Mouse (Mus musculus) heart, embryonic 12.5 days (tissue): ENCODE results near the gene Mettl22. TPM values are rescaled to one million over a fixed set of nuclear protein-coding genes. Genes with fewer than 3 reads are reported as not detected.

Source experiments
- ATAC-seq: fragments of 200-750 bp; cut with Nextera tagmentation; 2 replicates; pipeline ENCODE4 v1.8.0; 2017; ENCODE audit warnings: moderate TSS enrichment, moderate library complexity; ENCODE audit not compliant: insufficient number of reproducible peaks, low FRiP score
- H3K27ac ChIP-seq: fragments of 300-500 bp; sonication (generic); 2 replicates; pipeline ENCODE4 v1.5.1; 2016; ENCODE audit warnings: mild to moderate bottlenecking, moderate library complexity; ENCODE audit not compliant: poor library complexity, severe bottlenecking
- H3K27me3 ChIP-seq: fragments of 300-500 bp; sonication (generic); replicated peaks from 2 replicates; pipeline ENCODE4 v1.6.1; 2016; ENCODE audit warnings: mild to moderate bottlenecking, moderate library complexity
- H3K36me3 ChIP-seq: fragments of 300-500 bp; sonication (generic); 2 replicates; pipeline ENCODE4 v1.6.1; 2016; ENCODE audit warnings: mild to moderate bottlenecking, moderate library complexity
- H3K4me1 ChIP-seq: fragments of 300-500 bp; sonication (generic); replicated peaks from 2 replicates; pipeline ENCODE4 v1.6.1; 2016; ENCODE audit warnings: mild to moderate bottlenecking
- H3K4me2 ChIP-seq: fragments of 300-500 bp; sonication (generic); 2 replicates; pipeline ENCODE4 v1.6.1; 2016; ENCODE audit warnings: mild to moderate bottlenecking, moderate library complexity
- H3K4me3 ChIP-seq: fragments of 300-500 bp; sonication (generic); 2 replicates; pipeline ENCODE4 v1.5.1; 2016; ENCODE audit warnings: mild to moderate bottlenecking
- H3K9ac ChIP-seq: fragments of 300-500 bp; sonication (generic); 2 replicates; pipeline ENCODE4 v1.6.1; 2016; ENCODE audit warnings: mild to moderate bottlenecking, moderate library complexity
- H3K9me3 ChIP-seq: fragments of 300-500 bp; sonication (generic); replicated peaks from 2 replicates; pipeline ENCODE4 v1.6.1; 2016; ENCODE audit warnings: mild to moderate bottlenecking, moderate library complexity
- WGBS: fragments of 180-500 bp; shearing (Covaris S2); methylation state at CpG from one replicate; pipeline ENCODE4 v1.1.7; 2016; 5-methylcytosine and 5-hydroxymethylcytosine counted together
- polyA plus RNA-seq: library from polyadenylated mRNA; unstranded; fragments of >200 nt; fragmentation: Nextera tagmentation; extraction: Ambion mirVana; gene quantifications from 2 replicates; pipeline ENCODE4 v1.2.1, GENCODE M21; 2016

Mettl22 gene
- polyA plus RNA-seq, 1 experiment from 2014 or later = 35.2 TPM

- ATAC-seq = no peak
- no peaks in the 10 kb centered on the region for H3K9me3 ChIP-seq
- no peak overlapping the region for H3K4me2 ChIP-seq
- H3K27ac ChIP-seq = no peak overlapping the region
- no peaks in the 10 kb centered on the region for H3K27me3 ChIP-seq
- WGBS = 58% methylated on average over 5 of the region's 5 CpGs
- peaks cover 14% of the 10 kb centered on the region for H3K4me1 ChIP-seq
- H3K4me3 ChIP-seq = no peak overlapping the region
- no peak overlapping the region for H3K9ac ChIP-seq
- H3K36me3 ChIP-seq = no peaks in the 10 kb centered on the region
Observed at GRCm38 (mm10) chr16:8509894-8510293, 39.3 kb downstream of the Mettl22 start.

- Histone ChIP-seq H3K4me2 (peak overlapping the region; percentile 81), H3K27ac (no peak overlapping the region), H3K36me3 (peaks cover 9% of the 10 kb centered on the region; the same call in 1 of the 2 replicates), H3K4me3 (peak overlapping the region; percentile 58), H3K4me1 (peaks cover 22% of the 10 kb centered on the region), H3K9me3 (no peaks in the 10 kb centered on the region), H3K27me3 (no peaks in the 10 kb centered on the region), H3K9ac (no peak overlapping the region)
- 0 out of 2 replicates have a peak, but pooled peaks have one; percentile 0 for ATAC-seq
- 2% methylated on average over 5 of the region's 5 CpGs for WGBS
Observed at GRCm38 (mm10) chr16:8512830-8513229, 42.2 kb downstream of the Mettl22 start.

- H3K36me3 ChIP-seq = peaks cover 9% of the 10 kb centered on the region; the same call in 1 of the 2 replicates
- H3K4me3 ChIP-seq = peak within 1 kb of the TSS; percentile 58
- no peaks in the 10 kb centered on the region for H3K9me3 ChIP-seq
- H3K27ac ChIP-seq = peak within 1 kb of the TSS; percentile 40; the same call in 1 of the 2 replicates
- peak within 1 kb of the TSS; percentile 66 for H3K9ac ChIP-seq
- ATAC-seq = peak; percentile 96
- no peaks in the 10 kb centered on the region for H3K27me3 ChIP-seq
- H3K4me1 ChIP-seq = peaks cover 26% of the 10 kb centered on the region
- peak within 1 kb of the TSS; percentile 81 for H3K4me2 ChIP-seq
- 1% methylated on average over 46 of the region's 46 CpGs for WGBS
Observed at GRCm38 (mm10) chr16:8513236-8513906, 42.8 kb downstream of the Mettl22 start, which contains the start of gene Abat. Gene Abat, plus strand, starts transcription at chr16:8513429.

- Histone ChIP-seq H3K4me1 (peaks cover 33% of the 10 kb centered on the region), H3K4me3 (peak overlapping the region; percentile 58), H3K9ac (no peak overlapping the region), H3K27me3 (no peaks in the 10 kb centered on the region), H3K36me3 (peaks cover 9% of the 10 kb centered on the region; the same call in 1 of the 2 replicates), H3K4me2 (peak overlapping the region; percentile 81), H3K27ac (peak overlapping the region; percentile 40; the same call in 1 of the 2 replicates), H3K9me3 (no peaks in the 10 kb centered on the region)
- ATAC-seq = peak; percentile 65
- 10% methylated on average over 4 of the region's 4 CpGs for WGBS
Observed at GRCm38 (mm10) chr16:8514180-8514579, 43.6 kb downstream of the Mettl22 start.

- Histone ChIP-seq H3K36me3 (peaks cover 9% of the 10 kb centered on the region; the same call in 1 of the 2 replicates), H3K4me1 (peaks cover 49% of the 10 kb centered on the region), H3K4me3 (no peak overlapping the region), H3K27me3 (no peaks in the 10 kb centered on the region), H3K9ac (no peak overlapping the region), H3K9me3 (no peaks in the 10 kb centered on the region), H3K4me2 (no peak overlapping the region), H3K27ac (no peak overlapping the region)
- no peak for ATAC-seq
- WGBS = 78% methylated on average over 5 of the region's 5 CpGs
Observed at GRCm38 (mm10) chr16:8520525-8520924, 49.9 kb downstream of the Mettl22 start.

- no peak overlapping the region for H3K4me2 ChIP-seq
- H3K4me3 ChIP-seq = no peak overlapping the region
- peaks cover 9% of the 10 kb centered on the region; the same call in 1 of the 2 replicates for H3K36me3 ChIP-seq
- no peaks in the 10 kb centered on the region for H3K9me3 ChIP-seq
- H3K9ac ChIP-seq = no peak overlapping the region
- peaks cover 55% of the 10 kb centered on the region for H3K4me1 ChIP-seq
- no peak for ATAC-seq
- no peak overlapping the region for H3K27ac ChIP-seq
- H3K27me3 ChIP-seq = no peaks in the 10 kb centered on the region
- 62% methylated on average over 4 of the region's 4 CpGs for WGBS
Observed at GRCm38 (mm10) chr16:8521322-8521721, 50.7 kb downstream of the Mettl22 start.

- Histone ChIP-seq H3K9me3 (no peaks in the 10 kb centered on the region), H3K4me3 (no peak overlapping the region), H3K4me2 (peak overlapping the region; percentile 53), H3K4me1 (peaks cover 51% of the 10 kb centered on the region), H3K27ac (peak overlapping the region; percentile 88), H3K36me3 (no peaks in the 10 kb centered on the region), H3K9ac (peak overlapping the region; percentile 47; the same call in 1 of the 2 replicates), H3K27me3 (no peaks in the 10 kb centered on the region)
- whole genome bisulfite sequencing = 16% methylated on average over 11 of the region's 11 CpGs
- peak; percentile 79 for ATAC-seq
Observed at GRCm38 (mm10) chr16:8523480-8524144, 53.0 kb downstream of the Mettl22 start.

GRCm38 (mm10) chr16:8524163-8524847 is 53.7 kb downstream of the Mettl22 start:
- Histone ChIP-seq H3K27ac (peak overlapping the region; percentile 88), H3K9me3 (no peaks in the 10 kb centered on the region), H3K4me2 (peak overlapping the region; percentile 53), H3K4me1 (peaks cover 47% of the 10 kb centered on the region), H3K36me3 (no peaks in the 10 kb centered on the region), H3K4me3 (no peak overlapping the region), H3K9ac (peak overlapping the region; percentile 47; the same call in 1 of the 2 replicates), H3K27me3 (no peaks in the 10 kb centered on the region)
- ATAC-seq = no peak
- WGBS = 68% methylated on average over 16 of the region's 16 CpGs

- no peak for ATAC-seq
- 62% methylated on average over 3 of the region's 3 CpGs for WGBS
- H3K4me2 ChIP-seq = no peak overlapping the region
- no peaks in the 10 kb centered on the region for H3K27me3 ChIP-seq
- H3K9ac ChIP-seq = no peak overlapping the region
- peaks cover 50% of the 10 kb centered on the region for H3K4me1 ChIP-seq
- H3K36me3 ChIP-seq = no peaks in the 10 kb centered on the region
- no peak overlapping the region for H3K27ac ChIP-seq
- no peak overlapping the region for H3K4me3 ChIP-seq
- no peaks in the 10 kb centered on the region for H3K9me3 ChIP-seq
Observed at GRCm38 (mm10) chr16:8525293-8525692, 54.7 kb downstream of the Mettl22 start.

GRCm38 (mm10) chr16:8525877-8526276 is 55.3 kb downstream of the Mettl22 start:
- Histone ChIP-seq H3K4me3 (no peak overlapping the region), H3K4me2 (no peak overlapping the region), H3K9me3 (no peaks in the 10 kb centered on the region), H3K4me1 (peaks cover 50% of the 10 kb centered on the region), H3K36me3 (no peaks in the 10 kb centered on the region), H3K9ac (no peak overlapping the region), H3K27me3 (no peaks in the 10 kb centered on the region), H3K27ac (no peak overlapping the region)
- 40% methylated on average over 7 of the region's 7 CpGs for WGBS
- no peak for ATAC-seq

GRCm38 (mm10) chr16:8529389-8529788 is 58.8 kb downstream of the Mettl22 start:
- Histone ChIP-seq H3K9ac (no peak overlapping the region), H3K4me2 (no peak overlapping the region), H3K9me3 (no peaks in the 10 kb centered on the region), H3K27ac (no peak overlapping the region), H3K4me3 (no peak overlapping the region), H3K27me3 (no peaks in the 10 kb centered on the region), H3K36me3 (no peaks in the 10 kb centered on the region), H3K4me1 (peaks cover 28% of the 10 kb centered on the region)
- WGBS = 81% methylated on average over 1 of the region's 1 CpGs
- no peak for ATAC-seq
